Mouse (Mus musculus): ENCODE data around the gene Mrps6. TPM values are rescaled to one million over a fixed set of nuclear protein-coding genes. Genes with fewer than 3 reads are reported as not detected.
"Not testable (repeated sequence)": the region's sequence is repeated elsewhere in the genome, so short reads cannot be mapped to it uniquely, and the experiment has no call there.

Gene Mrps6
- polyA plus RNA-seq, 1 experiment = 22.4 TPM

- WGBS = 74% methylated on average over 3 of the region's 3 CpGs
- DNase-seq (ENCODE audit: low read depth, low spot score) = no peak
These were observed 2.1 kb downstream of the Mrps6 start for GRCm38 (mm10) chr16:92060213-92060612.

GRCm38 (mm10) chr16:92061586-92061985 lies 3.5 kb downstream of the Mrps6 start:
- WGBS = 91% methylated on average over 7 of the region's 7 CpGs
- no peak for DNase-seq (ENCODE audit: low read depth, low spot score)

- no peak for DNase-seq (ENCODE audit: low read depth, low spot score)
- 98% methylated on average over 1 of the region's 1 CpGs for WGBS
These were observed 4.8 kb downstream of the Mrps6 start for GRCm38 (mm10) chr16:92062832-92063231.

GRCm38 (mm10) chr16:92064801-92065200 lies 6.7 kb downstream of the Mrps6 start:
- no peak for DNase-seq (ENCODE audit: low read depth, low spot score)
- WGBS = 50% methylated on average over 2 of the region's 2 CpGs

GRCm38 (mm10) chr16:92070338-92070737 lies 12.3 kb downstream of the Mrps6 start:
- WGBS = 71% methylated on average over 8 of the region's 8 CpGs
- DNase-seq (ENCODE audit: low read depth, low spot score) = no peak

- WGBS = 89% methylated on average over 8 of the region's 8 CpGs
These were observed 18.7 kb downstream of the Mrps6 start for GRCm38 (mm10) chr16:92076797-92077196.

GRCm38 (mm10) chr16:92083771-92084453 lies 25.8 kb downstream of the Mrps6 start:
- DNase-seq (ENCODE audit: low read depth, low spot score) = no peak
- WGBS = 86% methylated on average over 10 of the region's 10 CpGs

More at GRCm38 (mm10) chr16:92076797-92077196, 18.7 kb downstream of the Mrps6 start:
- no peak for DNase-seq (ENCODE audit: low read depth, low spot score)

- DNase-seq (ENCODE audit: low read depth, low spot score) = no peak
- 68% methylated on average over 3 of the region's 3 CpGs for WGBS
These were observed 31.2 kb downstream of the Mrps6 start for GRCm38 (mm10) chr16:92089225-92089624.

- DNase-seq (ENCODE audit: low read depth, low spot score) = no peak
- 81% methylated on average over 5 of the region's 5 CpGs for WGBS
These were observed 33.8 kb downstream of the Mrps6 start for GRCm38 (mm10) chr16:92091876-92092275.

GRCm38 (mm10) chr16:92098351-92099051 lies 40.4 kb downstream of the Mrps6 start:
- DNase-seq (ENCODE audit: low read depth, low spot score) = no peak
- WGBS = 71% methylated on average over 10 of the region's 10 CpGs

GRCm38 (mm10) chr16:92099598-92099997 lies 41.5 kb downstream of the Mrps6 start:
- 92% methylated on average over 16 of the region's 16 CpGs for WGBS
- DNase-seq (ENCODE audit: low read depth, low spot score) = no peak

GRCm38 (mm10) chr16:92100111-92100510 lies 42.0 kb downstream of the Mrps6 start:
- DNase-seq (ENCODE audit: low read depth, low spot score) = no peak
- WGBS = 81% methylated on average over 4 of the region's 4 CpGs

- WGBS = 84% methylated on average over 5 of the region's 5 CpGs
- no peak for DNase-seq (ENCODE audit: low read depth, low spot score)
These were observed 44.0 kb downstream of the Mrps6 start for GRCm38 (mm10) chr16:92102115-92102514.

GRCm38 (mm10) chr16:92102931-92103330 lies 44.9 kb downstream of the Mrps6 start:
- 96% methylated on average over 7 of the region's 7 CpGs for WGBS
- DNase-seq (ENCODE audit: low read depth, low spot score) = not testable (repeated sequence)

GRCm38 (mm10) chr16:92103572-92104331 lies 45.7 kb downstream of the Mrps6 start:
- WGBS = 64% methylated on average over 9 of the region's 9 CpGs

GRCm38 (mm10) chr16:92104332-92104590 lies 46.2 kb downstream of the Mrps6 start:
- WGBS = 94% methylated on average over 2 of the region's 2 CpGs

More at GRCm38 (mm10) chr16:92103572-92104331, 45.7 kb downstream of the Mrps6 start:
- no peak for DNase-seq (ENCODE audit: low read depth, low spot score)

GRCm38 (mm10) chr16:92104951-92105350 lies 46.9 kb downstream of the Mrps6 start:
- 94% methylated on average over 2 of the region's 2 CpGs for WGBS
- no peak for DNase-seq (ENCODE audit: low read depth, low spot score)

More at GRCm38 (mm10) chr16:92104332-92104590, 46.2 kb downstream of the Mrps6 start:
- no peak for DNase-seq (ENCODE audit: low read depth, low spot score)

GRCm38 (mm10) chr16:92105631-92106030 lies 47.6 kb downstream of the Mrps6 start:
- DNase-seq (ENCODE audit: low read depth, low spot score) = no peak
- 34% methylated on average over 3 of the region's 3 CpGs for WGBS

- no peak for DNase-seq (ENCODE audit: low read depth, low spot score)
- WGBS = 91% methylated on average over 5 of the region's 5 CpGs
These were observed 49.3 kb downstream of the Mrps6 start for GRCm38 (mm10) chr16:92107346-92107745.

GRCm38 (mm10) chr16:92114706-92115241 lies 56.7 kb downstream of the Mrps6 start:
- DNase-seq (ENCODE audit: low read depth, low spot score) = no peak
- WGBS = 81% methylated on average over 5 of the region's 5 CpGs
